In genomic region chr10:120871630-120872482, GRCm38 (mm10) we compare ENCODE assay signal across 7 mouse cellular contexts. TPM values are rescaled to one million over a fixed set of nuclear protein-coding genes. Genes with fewer than 3 reads are reported as not detected.
DNase-seq lines count a peak whose midpoint lies in the region; ATAC-seq and TF ChIP-seq lines count a peak whose summit lies in the region.

No protein-coding gene starts in this region.

- H3K4me1 ChIP-seq in neural tube, embryonic 11.5 days (ENCODE audit: control insufficient read depth, insufficient read depth, low read length), result peaks cover 4% of the 10 kb centered on the region; the same call in 1 of the 2 replicates
- H3K4me1 ChIP-seq in heart, embryonic 16.5 days (ENCODE audit: control insufficient read depth, insufficient read depth, low read length), result peaks cover 39% of the 10 kb centered on the region
- H3K4me1 ChIP-seq in liver, embryonic 14.5 days (replicated peaks; ENCODE audit: control insufficient read depth in 2 of 2, insufficient read depth in 2 of 2, low read length in 1 of 2), result 0 out of 4 replicates have a peak, but pooled peaks cover 0 to 9% of the 10 kb centered on the region in 2 experiments

- no peak overlapping the region for H3K9ac ChIP-seq in neural tube, embryonic 11.5 days (ENCODE audit: low read length)
- H3K9ac ChIP-seq in heart, embryonic 16.5 days (ENCODE audit: low read length), result peak overlapping the region; percentile 39
- no peak overlapping the region for H3K9ac ChIP-seq in liver, embryonic 14.5 days (replicated peaks)

- TF ChIP-seq EP300 in liver, embryonic 14.5 days (IDR thresholded peaks at IDR 0.05; ENCODE audit: low read depth), result no peak

- 52% methylated on average over 22 of the region's 22 CpGs for whole genome bisulfite sequencing in neural tube, embryonic 11.5 days
- 52% methylated on average over 22 of the region's 22 CpGs for WGBS in heart, embryonic 16.5 days
- WGBS in liver, embryonic 14.5 days (ENCODE audit: insufficient replicate concordance), result 57% methylated on average over 22 of the region's 22 CpGs

- H3K4me3 ChIP-seq in neural tube, embryonic 11.5 days (ENCODE audit: low read depth, low read length), result no peak overlapping the region
- H3K4me3 ChIP-seq in heart, embryonic 16.5 days (ENCODE audit: low read length), result peak overlapping the region; percentile 29
- H3K4me3 ChIP-seq in liver, embryonic 14.5 days (ENCODE audit: insufficient read depth in 1 of 2, low read depth in 2 of 2, low read length in 2 of 2), result no peak overlapping the region

- no peaks in the 10 kb centered on the region for H3K9me3 ChIP-seq in neural tube, embryonic 11.5 days (ENCODE audit: control insufficient read depth, low read length)
- H3K9me3 ChIP-seq in heart, embryonic 16.5 days (replicated peaks; ENCODE audit: control insufficient read depth, low read length), result no peaks in the 10 kb centered on the region
- H3K9me3 ChIP-seq in liver, embryonic 14.5 days (ENCODE audit: control insufficient read depth, low read length), result no peaks in the 10 kb centered on the region

- DNase-seq in neural tube, embryonic 11.5 days (ENCODE audit: low spot score), result no peak
- DNase-seq in neural tube, embryonic 10.5 days (ENCODE audit: extremely low spot score, low spot score), result no peak
- DNase-seq in liver, embryonic 14.5 days (ENCODE audit: low read depth in 3 of 3, low spot score in 3 of 3), result no peak
- DNase-seq in cerebellum, adult 9-10 months, result no peak
- no peak for DNase-seq in cerebellum, postnatal 4 days (ENCODE audit: low spot score in 2 of 2)

- TF ChIP-seq CTCF in liver, embryonic 14.5 days (IDR thresholded peaks at IDR 0.05; ENCODE audit: low read depth), result no peak

- no peaks in the 10 kb centered on the region for H3K36me3 ChIP-seq in neural tube, embryonic 11.5 days (ENCODE audit: control insufficient read depth, insufficient read depth, low read length)
- H3K36me3 ChIP-seq in heart, embryonic 16.5 days (ENCODE audit: control insufficient read depth, insufficient read depth), result peaks cover 10% of the 10 kb centered on the region; the same call in 1 of the 2 replicates
- H3K36me3 ChIP-seq in liver, embryonic 14.5 days (replicated peaks; ENCODE audit: control insufficient read depth, insufficient read depth, low read depth), result no peaks in the 10 kb centered on the region

- peak overlapping the region; percentile 60; the same call in 1 of the 2 replicates for H3K27ac ChIP-seq in neural tube, embryonic 11.5 days (ENCODE audit: low read depth, low read length)
- H3K27ac ChIP-seq in heart, embryonic 16.5 days (ENCODE audit: low read length), result peak overlapping the region; percentile 78
- H3K27ac ChIP-seq in liver, embryonic 14.5 days, result no peak overlapping the region

- no peaks in the 10 kb centered on the region for H3K27me3 ChIP-seq in neural tube, embryonic 11.5 days (ENCODE audit: control insufficient read depth, insufficient read depth, low read length)
- no peaks in the 10 kb centered on the region for H3K27me3 ChIP-seq in heart, embryonic 16.5 days (ENCODE audit: control insufficient read depth, insufficient read depth, low read length)
- no peaks in the 10 kb centered on the region for H3K27me3 ChIP-seq in liver, embryonic 14.5 days (ENCODE audit: control insufficient read depth, insufficient read depth, low read length)

- H3K4me2 ChIP-seq in neural tube, embryonic 11.5 days (ENCODE audit: low read depth), result peak overlapping the region; percentile 33
- peak overlapping the region; percentile 58 for H3K4me2 ChIP-seq in heart, embryonic 16.5 days (ENCODE audit: low read depth, low read length)
- H3K4me2 ChIP-seq in liver, embryonic 14.5 days (ENCODE audit: low read depth), result peak overlapping the region; percentile 42

- ATAC-seq in neural tube, embryonic 11.5 days (ENCODE audit: insufficient read depth, low FRiP score, low TSS enrichment), result no peak; the same call in 1 of the 2 replicates
- ATAC-seq in heart, embryonic 16.5 days (replicated peaks; ENCODE audit: extremely low read depth, insufficient read depth, low FRiP score), result no peak
- no peak for ATAC-seq in liver, embryonic 14.5 days (ENCODE audit: insufficient read depth)
- no peak for ATAC-seq in cerebellum, adult (ENCODE audit: insufficient number of reproducible peaks, low FRiP score, low TSS enrichment)

RNA-seq across cellular contexts. Expression of gene Msrb3, which starts 27.0 kb away (rescaled TPM):
- 5.1 and 5.2 TPM in 2 replicates for polyA plus RNA-seq in neural tube, embryonic 11.5 days (2014; fragmentation: Nextera tagmentation; extraction: Ambion mirVana)
- 38.3 and 39.8 TPM in 2 replicates for polyA plus RNA-seq in heart, embryonic 16.5 days (2015; fragmentation: Nextera tagmentation; extraction: Ambion mirVana)
- 0.98 and 1.5 TPM in 2 replicates for polyA plus RNA-seq in liver, embryonic 14.5 days (2012; rRNA removed)
- 0.40 and 0.60 TPM in 2 replicates for polyA plus RNA-seq in liver, embryonic 14.5 days (2014; fragmentation: Nextera tagmentation; extraction: Ambion mirVana)
